Mouse (Mus musculus) hindbrain, embryonic 13.5 days (tissue): ENCODE measurements around the gene Vmn1r188. TPM values are rescaled to one million over a fixed set of nuclear protein-coding genes. Genes with fewer than 3 reads are reported as not detected.
"Not testable (repeated sequence)": the region's sequence is repeated elsewhere in the genome, so short reads cannot be mapped to it uniquely, and the experiment has no call there.

Experiments
- ATAC-seq: fragments of 200-750 bp; cut with Nextera tagmentation; 2 replicates; pipeline ENCODE4 v1.8.0; 2017; ENCODE audit warnings: moderate TSS enrichment; ENCODE audit not compliant: low FRiP score
- H3K27ac ChIP-seq: fragments of 300-500 bp; sonication (generic); 2 replicates; pipeline ENCODE4 v1.5.1; 2015; ENCODE audit warnings: inconsistent platforms, mild to moderate bottlenecking, moderate library complexity
- H3K27me3 ChIP-seq: fragments of 300-500 bp; sonication (generic); 2 replicates; pipeline ENCODE4 v1.6.1; 2015; ENCODE audit warnings: mild to moderate bottlenecking, inconsistent platforms
- H3K36me3 ChIP-seq: fragments of 300-500 bp; sonication (generic); 2 replicates; pipeline ENCODE4 v1.6.1; 2015; ENCODE audit warnings: mild to moderate bottlenecking, inconsistent platforms
- H3K4me1 ChIP-seq: fragments of 300-500 bp; sonication (generic); replicated peaks from 2 replicates; pipeline ENCODE4 v1.6.1; 2015; ENCODE audit warnings: inconsistent platforms
- H3K4me2 ChIP-seq: fragments of 300-500 bp; sonication (generic); 2 replicates; pipeline ENCODE4 v1.6.1; 2015; ENCODE audit warnings: inconsistent platforms, mild to moderate bottlenecking, moderate library complexity
- H3K4me3 ChIP-seq: fragments of 300-500 bp; sonication (generic); 2 replicates; pipeline ENCODE4 v1.5.1; 2015; ENCODE audit warnings: mild to moderate bottlenecking, inconsistent platforms
- H3K9ac ChIP-seq: fragments of 300-500 bp; sonication (generic); 2 replicates; pipeline ENCODE4 v1.6.1; 2015; ENCODE audit warnings: mild to moderate bottlenecking, inconsistent platforms
- H3K9me3 ChIP-seq: fragments of 300-500 bp; sonication (generic); 2 replicates; pipeline ENCODE4 v1.6.1; 2016; ENCODE audit warnings: inconsistent platforms
- WGBS: fragments of 180-500 bp; shearing (Covaris S2); methylation state at CpG from one replicate; pipeline ENCODE4 v1.1.7; 2015; 5-methylcytosine and 5-hydroxymethylcytosine counted together
- microRNA-seq: library from miRNA; unstranded; fragments of <30 nt; microRNA quantifications from one replicate; pipeline ENCODE4, GENCODE M21; 2016
- polyA plus RNA-seq: library from polyadenylated mRNA; unstranded; fragments of >200 nt; fragmentation: Nextera tagmentation; extraction: Ambion mirVana; gene quantifications from 2 replicates; pipeline ENCODE4 v1.2.1, GENCODE M21; 2015

Gene Vmn1r188
- polyA plus RNA-seq, 1 experiment from 2014 or later: not detected

- WGBS: 83% methylated on average over 1 of the region's 1 CpGs
- Histone ChIP-seq H3K4me3 (no peak overlapping the region), H3K27ac (no peak overlapping the region), H3K4me1 (no peaks in the 10 kb centered on the region), H3K27me3 (no peaks in the 10 kb centered on the region), H3K36me3 (no peaks in the 10 kb centered on the region), H3K9ac (no peak overlapping the region), H3K9me3 (0 out of 2 replicates have a peak, but pooled peaks cover 2% of the 10 kb centered on the region), H3K4me2 (no peak overlapping the region)
- no peak for ATAC-seq
Measured at GRCm38 (mm10) chr13:22061422-22061821, 22.8 kb upstream of the Vmn1r188 start.

- Histone ChIP-seq H3K27me3 (no peaks in the 10 kb centered on the region), H3K9ac (no peak overlapping the region), H3K4me1 (no peaks in the 10 kb centered on the region), H3K36me3 (no peaks in the 10 kb centered on the region), H3K4me2 (no peak overlapping the region), H3K27ac (no peak overlapping the region), H3K9me3 (0 out of 2 replicates have a peak, but pooled peaks cover 3% of the 10 kb centered on the region), H3K4me3 (no peak overlapping the region)
- ATAC-seq: no peak
- WGBS: 84% methylated on average over 1 of the region's 1 CpGs
Measured at GRCm38 (mm10) chr13:22063468-22063867, 20.8 kb upstream of the Vmn1r188 start.

GRCm38 (mm10) chr13:22105724-22106123, 21.5 kb downstream of the Vmn1r188 start, which contains the start of gene Vmn1r189:
Gene Vmn1r189, minus strand, starts transcription at chr13:22105824.
- H3K9ac ChIP-seq, H3K9me3 ChIP-seq, H3K36me3 ChIP-seq, H3K4me1 ChIP-seq, ATAC-seq, H3K27me3 ChIP-seq, H3K4me2 ChIP-seq, H3K4me3 ChIP-seq, H3K27ac ChIP-seq: not testable (repeated sequence)
- WGBS: 95% methylated on average over 2 of the region's 2 CpGs

GRCm38 (mm10) chr13:22136495-22137293, 52.5 kb downstream of the Vmn1r188 start:
- not testable (repeated sequence) for H3K9ac ChIP-seq, H3K4me3 ChIP-seq, H3K4me2 ChIP-seq, H3K9me3 ChIP-seq, ATAC-seq, H3K36me3 ChIP-seq, H3K4me1 ChIP-seq, H3K27me3 ChIP-seq, H3K27ac ChIP-seq
- WGBS: 82% methylated on average over 5 of the region's 5 CpGs

Small RNA genes within 50 kb of the gene (microRNA-seq; reads per million reads assigned to microRNA genes)
- gene Gm26300 (not detected), gene Gm44390 (not detected), gene Gm44486 (not detected)

Other genes starting within 250 kb of the Vmn1r188 start
- 16.8 and 19.9 TPM in 2 replicates for gene Zfp184, start 139.3 kb upstream of the Vmn1r188 start, polyA plus RNA-seq
- not detected in 2 replicates for gene Pom121l2, start 103.2 kb upstream of the Vmn1r188 start, polyA plus RNA-seq
- gene Prss16, start 74.7 kb upstream of the Vmn1r188 start, polyA plus RNA-seq: 0.12 and 0.14 TPM in 2 replicates
- 1.9 TPM in 1 of 2 replicates, not detected in the other for gene Hist1h2ah, start 48.9 kb upstream of the Vmn1r188 start, polyA plus RNA-seq
- 0.84 and 3.1 TPM in 2 replicates for gene Hist1h2bk, start 48.6 kb upstream of the Vmn1r188 start, polyA plus RNA-seq
- gene Hist1h4i, start 43.1 kb upstream of the Vmn1r188 start, polyA plus RNA-seq: 12.2 and 12.9 TPM in 2 replicates
- gene Hist1h2ag, start 41.5 kb upstream of the Vmn1r188 start, polyA plus RNA-seq: 11.9 and 17.6 TPM in 2 replicates
- 1.8 and 5.0 TPM in 2 replicates for gene Hist1h2bj, start 41.2 kb upstream of the Vmn1r188 start, polyA plus RNA-seq
- not detected in 2 replicates for gene Vmn1r189, start 21.4 kb downstream of the Vmn1r188 start, polyA plus RNA-seq
- not detected in 2 replicates for gene Vmn1r191, start 99.5 kb downstream of the Vmn1r188 start, polyA plus RNA-seq
- gene Vmn1r192, start 106.7 kb downstream of the Vmn1r188 start, polyA plus RNA-seq: not detected in 2 replicates
- not detected in 2 replicates for gene Vmn1r193, start 138.7 kb downstream of the Vmn1r188 start, polyA plus RNA-seq
- not detected in 2 replicates for gene Vmn1r194, start 159.8 kb downstream of the Vmn1r188 start, polyA plus RNA-seq
- gene Vmn1r195, start 186.1 kb downstream of the Vmn1r188 start, polyA plus RNA-seq: not detected in 2 replicates
- gene Vmn1r196, start 205.5 kb downstream of the Vmn1r188 start, polyA plus RNA-seq: not detected in 2 replicates
- not detected in 2 replicates for gene Vmn1r197, start 240.1 kb downstream of the Vmn1r188 start, polyA plus RNA-seq